Mouse (Mus musculus) NIH3T3 (cell line): ENCODE data around the gene Doxl2.
A peak's percentile ranks its signal among the peaks of the same experiment; 100 is the strongest.
"Not testable (repeated sequence)": the region's sequence is repeated elsewhere in the genome, so short reads cannot be mapped to it uniquely, and the experiment has no call there.

Experiments
- DNase-seq: peaks from one replicate; pipeline ENCODE4 v3.0.0-alpha.2; 2012; ENCODE audit warnings: low read depth

Gene Doxl2

GRCm38 (mm10) chr6:48974663-48975062 lies at the start of gene Doxl2:
Gene Doxl2, plus strand, starts transcription at chr6:48974963.
- DNase-seq, result no peak

- DNase-seq, result no peak
Measured at GRCm38 (mm10) chr6:48929595-48929994, 45.2 kb upstream of the Doxl2 start, which contains the start of gene 1600015I10Rik. Gene 1600015I10Rik, plus strand, starts transcription at chr6:48929895.

GRCm38 (mm10) chr6:48949596-48949995 lies 25.2 kb upstream of the Doxl2 start:
- DNase-seq, result no peak

- DNase-seq, result no peak
Measured at GRCm38 (mm10) chr6:48950676-48951075, 24.1 kb upstream of the Doxl2 start.

GRCm38 (mm10) chr6:48951630-48952029 lies 23.1 kb upstream of the Doxl2 start:
- DNase-seq, result no peak

GRCm38 (mm10) chr6:48953220-48953619 lies 21.5 kb upstream of the Doxl2 start:
- DNase-seq, result no peak

- no peak for DNase-seq
Measured at GRCm38 (mm10) chr6:48954211-48954610, 20.6 kb upstream of the Doxl2 start.

- peak; percentile 42 for DNase-seq
Measured at GRCm38 (mm10) chr6:48954946-48955345, 19.8 kb upstream of the Doxl2 start.

- DNase-seq, result no peak
Measured at GRCm38 (mm10) chr6:48956785-48957184, 18.0 kb upstream of the Doxl2 start.

GRCm38 (mm10) chr6:48958053-48958452 lies 16.7 kb upstream of the Doxl2 start:
- peak; percentile 23 for DNase-seq

GRCm38 (mm10) chr6:48959151-48959550 lies 15.6 kb upstream of the Doxl2 start:
- peak; percentile 27 for DNase-seq

- DNase-seq, result not testable (repeated sequence)
Measured at GRCm38 (mm10) chr6:48966696-48967095, 8.1 kb upstream of the Doxl2 start.

- DNase-seq, result no peak
Measured at GRCm38 (mm10) chr6:48967868-48968267, 6.9 kb upstream of the Doxl2 start.

- no peak for DNase-seq
Measured at GRCm38 (mm10) chr6:48979616-48980015, 4.9 kb downstream of the Doxl2 start.

- no peak for DNase-seq
Measured at GRCm38 (mm10) chr6:48982305-48982704, 7.5 kb downstream of the Doxl2 start.

- peak; percentile 6 for DNase-seq
Measured at GRCm38 (mm10) chr6:48986444-48986990, 11.8 kb downstream of the Doxl2 start, which contains the start of gene Svs1. Gene Svs1, plus strand, starts transcription at chr6:48986861.

GRCm38 (mm10) chr6:48989971-48990370 lies 15.2 kb downstream of the Doxl2 start:
- no peak for DNase-seq

GRCm38 (mm10) chr6:48991991-48992390 lies 17.2 kb downstream of the Doxl2 start:
- DNase-seq, result no peak

- DNase-seq, result no peak
Measured at GRCm38 (mm10) chr6:48998186-48998585, 23.4 kb downstream of the Doxl2 start.

GRCm38 (mm10) chr6:48998796-48999195 lies 24.0 kb downstream of the Doxl2 start:
- no peak for DNase-seq

GRCm38 (mm10) chr6:49003381-49003780 lies 28.6 kb downstream of the Doxl2 start:
- DNase-seq, result peak; percentile 62

- peak; percentile 86 for DNase-seq
Measured at GRCm38 (mm10) chr6:49007981-49008380, 33.2 kb downstream of the Doxl2 start.

- no peak for DNase-seq
Measured at GRCm38 (mm10) chr6:49008420-49009160, 33.8 kb downstream of the Doxl2 start.

- DNase-seq, result no peak
Measured at GRCm38 (mm10) chr6:49009161-49009555, 34.4 kb downstream of the Doxl2 start.
